Mouse (Mus musculus) right cerebral cortex, postnatal 25 days (tissue): ENCODE results near the gene Ublcp1.
"Not testable (repeated sequence)": the region's sequence is repeated elsewhere in the genome, so short reads cannot be mapped to it uniquely, and the experiment has no call there.

ENCODE experiments used
- DNase-seq: peaks from one replicate; pipeline ENCODE4 v3.0.0; 2022

Ublcp1 gene

DNA sequence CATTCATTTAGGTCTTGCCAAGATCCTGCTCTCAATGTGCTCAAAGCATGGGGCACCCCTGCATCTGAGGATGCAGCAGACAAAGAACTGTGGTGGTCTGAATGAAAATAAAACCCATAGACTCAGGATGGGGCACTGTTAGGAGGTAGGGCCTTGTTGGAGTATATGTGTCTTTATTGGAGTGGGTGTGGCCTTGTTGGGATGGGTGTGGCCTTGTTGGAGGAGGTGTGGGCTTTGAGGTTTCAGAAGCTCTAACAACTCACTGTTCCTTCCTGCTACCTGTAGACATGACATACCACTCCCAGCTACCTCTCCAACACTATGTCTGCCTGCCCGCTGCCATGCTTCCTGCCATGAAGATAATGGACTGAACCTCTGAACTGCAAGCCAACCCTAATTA is 18.8 kb upstream of the Ublcp1 start:
- no peak for DNase-seq

DNA sequence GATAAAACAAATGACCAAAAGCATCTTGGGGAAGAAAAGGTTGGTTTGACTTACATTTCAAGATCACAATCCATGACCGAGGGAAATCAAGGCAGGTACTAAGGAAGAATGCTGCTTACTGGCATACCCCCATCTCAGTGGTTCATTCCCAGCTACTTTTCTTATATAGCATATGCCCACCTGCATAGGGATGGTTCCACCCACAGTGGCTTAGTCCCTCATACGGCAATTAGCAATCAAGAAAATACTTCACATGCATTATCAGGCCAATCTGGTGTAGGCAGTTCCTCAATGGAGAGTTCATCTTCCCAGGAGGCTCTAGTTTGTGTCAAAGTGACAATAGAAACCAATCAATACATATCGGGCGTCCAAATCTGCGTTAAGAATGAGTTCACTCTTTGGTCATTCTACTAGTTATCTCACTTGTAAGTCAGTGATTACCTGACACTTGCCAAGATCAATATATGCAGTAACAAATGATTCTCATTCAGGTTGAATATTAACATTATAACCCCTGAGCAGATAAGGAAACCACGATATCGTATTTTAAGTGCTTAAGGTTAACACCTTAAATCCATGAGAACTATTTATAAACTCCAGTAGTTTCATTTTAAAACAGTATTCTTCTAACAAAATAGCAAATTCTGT is 14.9 kb upstream of the Ublcp1 start:
- no peak for DNase-seq

DNA sequence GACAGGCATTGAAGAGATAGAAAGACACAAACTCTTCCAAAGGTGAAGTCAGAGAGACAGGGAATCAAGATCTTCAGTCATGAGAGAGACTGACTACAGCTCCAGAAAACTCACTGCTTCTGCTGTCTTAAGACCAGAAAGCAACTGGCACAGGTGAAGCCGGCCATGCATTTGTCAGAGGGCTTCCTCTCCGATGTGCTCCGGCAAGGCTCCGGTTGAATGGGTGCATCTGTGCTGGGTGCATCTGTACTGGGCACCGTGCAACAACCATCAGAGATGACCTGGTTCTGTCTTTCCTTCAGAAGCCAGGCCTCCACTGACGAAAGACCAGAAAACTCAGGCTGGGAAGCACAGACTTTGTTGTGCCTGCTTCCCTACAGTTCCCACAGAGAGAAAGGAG is 9.9 kb upstream of the Ublcp1 start:
- no peak for DNase-seq

DNA sequence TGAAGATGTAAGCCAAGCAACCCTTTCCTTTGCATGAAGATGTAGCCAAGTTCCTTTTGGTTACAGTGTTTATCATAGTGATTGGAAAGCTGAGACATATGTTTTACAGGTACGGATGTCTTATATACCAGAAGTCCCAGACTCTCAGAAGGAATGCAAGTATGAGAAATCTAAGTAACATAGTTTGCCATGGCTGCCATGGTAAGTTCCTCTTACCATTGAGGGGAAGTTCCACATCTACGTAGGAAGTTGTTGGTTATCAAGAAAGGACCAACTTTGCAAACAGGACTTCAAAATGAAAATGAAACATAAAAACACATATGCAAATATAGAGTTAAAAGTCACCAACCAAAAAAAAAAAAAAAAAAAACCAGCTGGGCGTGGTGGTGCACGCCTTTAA is 8.1 kb upstream of the Ublcp1 start:
- no peak for DNase-seq

DNA sequence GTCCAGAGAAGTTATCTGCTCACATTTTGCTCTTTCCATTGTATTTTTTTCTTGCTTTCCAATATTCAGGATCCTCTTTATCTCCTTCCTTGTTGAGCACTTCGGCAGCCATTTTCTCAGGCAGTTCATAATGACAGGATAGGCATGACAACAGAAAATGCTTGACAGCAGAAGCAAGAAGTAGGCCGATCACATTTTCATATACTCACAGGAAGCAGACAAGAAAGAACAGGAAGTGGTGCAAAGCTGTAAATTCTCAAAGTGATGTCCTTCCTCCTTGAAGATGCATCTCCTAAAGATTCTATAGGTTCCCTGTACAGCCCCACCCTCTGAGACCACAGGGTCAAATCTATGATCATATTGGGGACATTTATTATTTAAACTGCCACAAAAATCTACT is 6.1 kb upstream of the Ublcp1 start:
- no peak for DNase-seq

DNA sequence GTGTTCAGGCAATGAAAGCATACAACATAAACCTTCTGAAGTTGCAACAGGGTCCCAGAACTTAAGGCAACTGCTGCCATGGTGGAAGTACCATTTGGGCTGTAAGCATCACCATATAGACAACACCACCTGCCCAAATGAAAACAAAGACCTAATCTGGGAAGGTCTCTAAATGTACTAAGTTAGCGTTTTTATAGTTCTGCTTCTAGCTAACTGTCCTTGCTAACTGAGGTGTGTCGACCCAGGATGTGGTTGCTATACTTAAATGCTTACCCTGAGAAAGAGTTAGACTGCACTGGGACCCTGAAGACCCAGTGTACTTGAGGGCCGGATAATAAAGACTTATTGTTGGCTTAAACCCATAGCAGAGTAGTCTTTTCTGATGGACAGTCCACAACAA is 5.2 kb upstream of the Ublcp1 start:
- DNase-seq, result no peak

DNA sequence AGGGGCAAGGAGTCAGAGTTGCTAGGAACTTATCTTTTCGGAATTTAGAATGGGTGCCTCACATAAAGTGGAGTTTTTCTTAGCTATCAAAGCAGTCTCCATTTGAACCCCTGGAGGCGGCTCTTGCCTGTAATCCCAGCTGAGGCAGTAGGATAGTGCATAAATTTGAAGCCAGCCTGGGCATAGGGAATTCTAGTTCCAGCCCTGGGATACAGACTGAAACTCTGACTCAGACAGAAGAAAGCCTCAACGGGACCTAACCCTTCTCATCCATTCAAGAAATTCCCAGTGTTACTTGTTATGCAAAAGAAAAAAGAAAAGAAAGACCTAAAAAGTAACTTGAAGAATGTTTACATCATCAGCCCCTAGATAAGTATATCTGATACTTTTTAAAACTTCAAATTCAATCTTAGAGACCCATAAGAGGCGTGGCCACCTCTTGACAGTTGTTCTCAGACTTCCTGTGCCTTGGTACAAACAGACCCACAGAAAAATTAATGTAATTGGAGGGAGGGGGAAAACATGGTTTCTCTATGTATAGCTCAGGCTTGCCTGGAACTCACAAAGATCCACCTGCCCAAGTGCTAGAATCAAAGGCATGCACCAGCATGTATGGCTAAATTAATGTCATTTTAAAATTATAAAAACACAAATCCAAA is 1.2 kb upstream of the Ublcp1 start:
- no peak for DNase-seq

DNA sequence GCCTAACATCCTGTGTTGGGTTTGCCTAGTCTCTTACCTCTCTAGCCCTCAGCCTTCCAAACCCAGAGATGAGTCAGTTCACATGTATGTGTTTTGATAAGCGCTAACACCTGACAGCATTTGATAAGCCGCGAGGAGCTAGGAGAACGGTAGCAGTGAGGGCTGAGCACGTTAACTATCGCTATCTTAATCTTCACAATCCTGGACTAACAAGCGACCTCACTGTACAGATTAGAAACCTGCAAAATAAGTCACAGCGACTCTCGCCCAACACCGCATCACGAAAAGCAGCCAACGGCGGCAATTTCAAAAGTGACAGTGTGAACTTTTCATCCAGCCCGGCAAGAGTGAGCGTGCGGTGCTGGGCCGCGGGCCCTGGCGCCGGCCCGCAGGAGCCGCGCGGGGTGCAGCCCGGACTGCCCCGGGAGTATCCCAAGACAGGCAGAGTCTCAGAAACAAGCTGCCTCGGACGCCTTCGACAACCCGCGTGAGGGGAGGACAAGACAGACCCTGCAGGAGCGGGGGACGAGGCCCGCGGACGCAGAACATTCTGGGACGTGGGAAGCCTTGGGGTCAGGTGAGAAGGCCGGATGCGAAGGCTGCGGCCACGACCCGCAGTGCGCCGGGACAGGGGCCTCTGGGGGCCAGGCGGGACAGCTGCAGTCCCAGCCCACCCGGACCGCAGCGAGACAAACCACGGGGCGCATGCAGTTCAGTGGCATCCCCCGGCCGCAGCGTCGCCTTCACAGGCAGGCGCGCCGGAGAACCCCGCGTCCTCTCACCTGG is 459 bp downstream of the Ublcp1 start:
- DNase-seq, result no peak

DNA sequence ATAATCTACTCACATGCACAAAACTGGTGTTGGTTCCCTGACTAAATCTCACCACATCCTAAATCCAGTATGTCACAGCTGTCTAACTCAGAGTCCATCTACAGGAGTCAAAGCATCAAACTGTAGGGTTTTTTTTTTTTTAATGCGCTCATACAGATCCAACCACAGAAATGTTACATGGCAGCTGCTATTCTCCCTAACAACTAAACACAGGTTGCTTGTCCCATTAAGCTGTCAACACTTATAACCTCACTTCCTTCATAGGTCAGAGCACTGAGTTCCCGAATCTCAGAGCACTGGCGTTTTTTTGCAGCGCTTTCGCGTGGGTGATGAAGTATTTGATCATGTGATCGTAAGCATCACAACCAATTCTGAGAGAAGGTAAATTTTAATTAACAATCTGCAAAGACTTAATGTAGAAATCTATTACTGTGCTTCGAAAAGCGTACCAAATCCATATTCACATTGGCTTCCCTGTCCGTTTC is 1.9 kb downstream of the Ublcp1 start:
- no peak for DNase-seq

DNA sequence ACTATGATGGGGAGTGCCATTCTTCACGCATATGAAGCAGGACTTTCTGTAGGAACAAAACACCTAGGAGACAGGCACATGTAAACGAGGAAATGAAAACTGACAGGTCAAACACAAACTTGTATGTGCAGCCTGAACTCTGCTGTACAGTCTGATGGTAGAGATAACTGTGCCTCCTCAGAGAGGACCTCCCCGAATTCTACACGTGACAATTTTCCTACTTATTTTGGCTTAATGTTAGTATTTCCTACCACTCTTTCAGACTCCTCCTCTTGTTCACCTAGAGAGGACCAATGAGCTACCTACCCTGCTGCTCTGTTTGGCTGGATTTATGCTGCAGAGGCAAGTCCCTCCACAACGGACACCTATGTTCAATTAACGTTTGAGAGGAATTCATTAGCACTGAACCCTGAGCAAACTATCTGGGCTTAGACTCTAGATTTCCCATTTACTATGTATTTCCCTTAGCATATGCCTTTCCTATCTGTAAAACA is 3.3 kb downstream of the Ublcp1 start:
- no peak for DNase-seq

DNA sequence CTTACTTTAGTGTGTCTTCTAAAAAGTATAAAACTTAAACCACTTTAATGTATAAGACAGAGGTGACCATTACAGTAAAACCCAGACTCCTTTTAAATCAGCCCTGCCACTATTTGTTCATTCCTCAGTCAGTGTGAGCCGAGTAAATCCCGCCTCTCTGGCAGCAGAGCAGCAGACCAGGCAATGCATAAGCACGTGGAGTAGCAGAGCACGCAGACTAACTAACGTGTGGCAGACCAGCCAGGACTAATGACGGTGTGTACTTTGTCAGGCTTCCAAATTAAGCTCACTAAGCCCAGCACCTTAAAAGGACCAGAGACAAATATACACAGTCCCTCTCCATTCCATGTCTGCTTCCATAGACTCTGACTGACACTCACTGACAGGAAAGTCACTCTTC is 8.8 kb downstream of the Ublcp1 start:
- no peak for DNase-seq

DNA sequence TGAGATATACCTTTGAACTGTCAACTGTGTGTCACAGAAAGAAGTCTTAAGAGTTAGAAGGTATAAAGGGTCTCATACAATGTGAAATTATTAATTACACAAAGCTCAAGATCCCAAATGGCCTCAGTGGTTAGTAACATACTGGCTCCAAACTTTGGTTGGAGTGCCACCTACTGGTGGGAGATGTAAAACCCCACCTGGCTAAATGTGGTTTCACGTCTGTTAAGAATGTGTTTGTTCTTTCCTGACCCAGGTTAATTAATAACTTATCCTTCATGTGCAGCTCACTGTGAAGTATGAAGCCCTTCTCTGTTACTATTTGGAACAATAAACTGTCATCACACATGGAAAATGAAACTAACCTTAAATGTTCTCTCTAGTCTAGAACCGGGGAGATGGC is 16.9 kb downstream of the Ublcp1 start:
- DNase-seq, result peak; percentile 35

DNA sequence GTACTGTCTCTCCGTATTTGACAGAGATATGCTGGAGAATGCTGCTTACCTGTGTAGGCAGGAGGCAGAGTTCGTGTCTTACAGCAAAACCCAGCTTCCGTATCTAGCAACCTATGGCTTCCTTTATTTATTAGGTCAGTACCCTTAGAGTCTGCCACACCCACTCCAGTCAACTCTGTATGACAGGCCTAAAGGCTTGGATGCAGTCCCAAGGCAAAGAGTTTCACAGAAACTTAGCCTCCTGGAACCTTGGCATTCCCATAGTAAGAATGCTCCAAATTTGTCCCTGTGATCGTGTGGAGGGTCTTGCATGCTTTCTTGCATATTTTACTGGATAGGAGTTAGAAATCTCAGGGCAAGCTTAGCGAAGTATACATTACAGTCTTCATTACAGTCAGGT is 18.3 kb downstream of the Ublcp1 start:
- not testable (repeated sequence) for DNase-seq

DNA sequence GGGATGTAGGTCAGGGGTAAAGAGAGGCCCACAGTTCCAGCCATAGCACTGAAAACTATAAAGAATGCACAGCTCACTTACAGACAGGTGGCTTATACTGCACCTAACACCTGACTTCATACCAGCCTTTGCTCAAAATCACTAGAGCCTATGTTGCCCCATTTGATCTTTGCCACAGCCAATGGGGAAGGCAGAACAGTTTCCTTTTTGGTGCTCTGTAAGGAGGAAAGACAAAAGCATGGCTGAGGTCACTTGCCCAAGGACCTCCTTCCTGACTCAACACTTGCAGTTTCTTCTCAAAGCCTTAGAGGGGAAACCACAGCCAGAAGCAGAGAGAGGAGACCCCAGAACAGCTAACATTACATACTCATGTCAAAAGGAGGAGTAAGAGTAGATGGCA is 19.3 kb downstream of the Ublcp1 start:
- no peak for DNase-seq

DNA sequence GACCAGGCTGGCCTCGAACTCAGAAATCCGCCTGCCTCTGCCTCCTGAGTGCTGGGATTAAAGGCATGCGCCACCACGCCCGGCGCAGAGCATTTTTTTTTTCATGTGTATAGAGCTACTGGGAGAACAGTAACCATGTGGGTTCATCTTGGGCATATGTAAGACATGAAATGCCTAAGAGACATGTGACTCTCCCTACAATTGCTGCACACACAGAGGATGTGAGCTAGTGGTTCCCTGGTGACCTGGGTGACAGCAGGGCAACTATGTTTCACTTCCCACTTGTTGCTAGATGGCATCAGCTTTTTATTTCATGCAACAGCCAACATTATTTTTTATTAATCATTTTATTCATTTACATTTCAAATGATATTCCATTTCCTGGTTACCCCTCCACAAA is 32.5 kb downstream of the Ublcp1 start:
- no peak for DNase-seq

DNA sequence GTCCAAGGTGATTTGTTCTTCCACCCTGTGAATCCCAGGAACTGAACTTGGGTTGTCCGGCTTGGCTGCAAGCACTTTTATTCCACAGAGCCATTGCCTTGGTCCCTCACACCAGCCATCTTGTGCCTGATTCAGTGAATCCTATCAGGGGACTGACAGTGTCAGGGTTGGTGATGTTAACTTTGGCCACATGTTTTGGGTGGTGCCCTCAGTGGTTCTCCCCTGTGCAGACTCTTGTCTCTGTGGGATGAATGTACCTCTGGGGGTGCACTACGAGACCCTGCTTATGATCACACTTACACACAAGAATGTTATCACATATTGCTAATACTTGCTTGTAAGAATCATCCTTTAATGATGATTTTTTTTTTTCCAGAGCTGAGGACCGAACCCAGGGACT is 40.3 kb downstream of the Ublcp1 start:
- DNase-seq, result no peak

DNA sequence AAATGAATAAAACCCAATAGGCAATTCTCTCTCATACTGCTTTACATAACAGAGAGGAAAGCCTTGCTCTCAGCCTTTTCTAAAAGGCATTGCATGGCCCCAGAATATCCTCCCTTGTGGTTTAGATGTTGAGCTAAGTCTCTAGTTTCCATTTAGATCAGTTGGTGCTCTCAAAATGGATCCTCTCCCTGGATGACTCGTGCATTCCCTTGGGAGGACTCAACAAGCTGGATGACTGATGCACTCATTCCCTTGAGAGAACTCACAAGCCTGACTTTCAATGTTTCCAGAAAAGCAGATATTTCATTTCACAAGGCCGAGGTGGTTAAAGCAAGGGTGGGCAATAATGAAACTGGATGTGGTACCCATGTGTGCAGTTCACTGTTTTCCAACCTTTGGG is 42.3 kb downstream of the Ublcp1 start:
- no peak for DNase-seq

DNA sequence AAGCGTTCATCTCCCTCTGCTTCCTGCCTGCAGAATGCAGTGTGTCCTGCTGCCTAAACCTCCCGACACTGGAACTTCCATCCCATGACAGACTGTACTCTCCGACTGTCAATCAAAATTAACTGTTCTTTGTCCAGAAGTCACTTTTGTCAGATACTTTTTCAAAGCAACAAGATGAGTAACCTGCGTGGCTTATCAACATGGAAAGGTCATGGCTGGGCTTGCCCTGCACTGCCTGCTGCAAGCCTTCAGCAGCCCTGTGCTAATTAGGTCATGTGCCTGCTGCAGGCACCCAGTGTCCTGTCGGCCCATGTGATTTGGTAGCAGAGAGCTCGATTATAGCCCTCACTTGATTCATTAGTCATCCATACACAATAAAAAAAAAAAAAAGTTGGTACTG is 44.7 kb downstream of the Ublcp1 start:
- DNase-seq, result no peak

DNA sequence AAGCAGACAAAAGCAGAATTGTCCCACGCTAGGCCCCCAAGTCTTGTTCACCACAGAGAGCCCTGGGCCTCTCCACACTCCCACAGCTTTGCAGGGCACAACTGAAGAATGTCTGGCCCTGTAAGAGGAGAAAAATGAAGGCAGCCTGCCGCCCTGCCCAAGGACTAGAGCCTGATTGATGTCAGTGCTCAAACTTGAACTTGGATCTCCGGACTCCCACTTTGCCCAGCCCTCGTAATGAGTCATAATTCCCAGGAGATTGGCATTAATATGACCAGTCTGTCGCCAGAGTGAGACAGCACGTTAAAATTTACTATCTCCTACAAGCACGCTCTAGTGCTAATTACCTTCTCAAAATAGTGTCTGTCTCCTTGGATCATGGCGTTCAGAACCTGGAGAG is 45.3 kb downstream of the Ublcp1 start:
- DNase-seq, result no peak

DNA sequence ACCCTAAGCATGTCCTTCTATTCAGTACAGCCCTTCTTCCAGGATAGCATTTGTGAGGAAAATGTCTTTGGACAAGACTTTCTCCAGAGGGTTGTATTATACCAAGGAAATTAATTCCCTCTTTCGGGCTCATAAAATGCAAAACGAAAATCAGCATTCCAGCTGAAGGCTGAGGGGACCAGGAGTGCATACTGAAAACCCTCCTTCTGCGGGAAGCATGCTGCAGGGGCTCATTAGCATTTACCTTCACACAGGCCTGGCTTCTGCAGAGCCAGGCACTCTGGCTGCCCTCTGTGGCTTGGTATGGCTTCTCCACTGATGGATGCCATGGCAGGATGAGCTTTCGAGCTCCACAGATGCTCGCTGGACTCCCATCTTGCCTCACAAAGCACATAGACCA is 46.3 kb downstream of the Ublcp1 start:
- DNase-seq, result no peak

DNA sequence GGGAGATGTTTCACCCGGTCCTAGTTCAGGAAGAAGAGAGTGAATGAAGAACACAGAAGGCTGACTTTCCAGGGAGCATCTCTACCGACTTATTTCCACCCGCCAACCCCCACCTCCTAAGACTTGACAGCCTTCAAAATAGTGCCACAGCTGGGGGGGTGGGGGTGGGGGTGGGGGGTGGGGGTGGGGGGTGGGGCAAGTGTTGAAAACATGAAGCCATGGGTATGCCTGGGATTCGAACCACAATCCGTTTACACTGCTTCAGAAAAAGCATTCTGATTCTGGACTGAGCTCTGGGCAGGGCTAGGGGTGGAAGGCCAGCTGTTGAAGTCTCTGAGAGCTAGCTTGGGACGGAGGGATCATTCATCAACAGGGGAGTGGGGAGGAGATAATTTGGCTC is 47.0 kb downstream of the Ublcp1 start:
- DNase-seq, result no peak

DNA sequence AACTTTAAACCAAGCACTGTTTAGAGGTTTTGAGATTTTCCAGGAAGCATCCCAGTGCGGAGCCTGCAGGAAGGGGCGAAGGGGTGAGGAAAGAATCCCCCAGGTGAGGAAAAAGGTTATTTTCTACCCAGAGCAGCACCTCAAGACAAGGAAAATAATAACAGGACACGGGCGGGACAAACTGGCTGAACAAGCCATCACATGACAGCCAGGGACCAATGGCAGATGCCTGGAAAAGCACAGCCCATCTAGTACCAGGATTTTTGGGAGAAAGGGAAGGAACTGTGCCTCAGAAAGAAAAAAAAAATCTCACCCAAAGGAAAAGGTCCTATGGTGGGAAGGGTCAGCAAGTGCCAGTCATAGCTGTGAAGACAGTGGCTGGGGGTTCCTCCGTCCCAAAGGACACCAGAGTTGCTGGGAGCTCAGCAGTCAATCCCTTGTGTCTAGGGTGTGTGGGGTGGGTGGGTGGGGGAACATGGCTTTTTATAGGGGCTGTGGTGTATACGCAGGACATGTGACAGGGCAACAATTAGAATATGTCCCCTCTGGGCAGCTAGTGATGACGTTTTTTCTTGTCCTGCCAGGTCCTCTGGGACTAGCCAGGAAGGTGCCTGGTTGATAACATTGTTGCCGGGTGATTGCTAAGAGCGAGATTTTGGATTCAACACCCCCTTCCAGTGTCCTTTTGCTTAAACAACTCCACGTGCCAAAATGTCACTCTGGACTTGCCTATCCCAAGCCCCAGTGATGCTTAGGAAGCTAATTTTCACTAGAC is 47.8 kb downstream of the Ublcp1 start:
- no peak for DNase-seq

DNA sequence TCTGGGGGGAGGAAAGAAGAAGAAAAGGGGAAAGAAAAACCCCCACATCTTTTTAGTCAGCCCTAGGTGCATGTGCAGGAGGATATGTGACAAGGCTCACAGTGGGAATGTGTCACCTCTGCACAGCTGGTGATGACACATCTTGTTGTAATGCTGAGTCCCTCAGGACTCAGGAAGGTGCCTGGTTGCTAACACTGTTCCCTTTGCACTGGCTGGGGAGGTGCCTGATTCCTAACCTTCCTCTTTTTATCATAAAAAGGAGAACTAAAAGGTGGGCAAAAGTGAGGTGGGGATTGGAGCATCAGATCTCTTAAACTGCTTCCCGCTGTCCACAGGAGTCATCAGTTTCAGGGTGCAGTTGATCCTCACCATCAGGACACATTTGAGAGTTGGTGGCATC is 52.9 kb downstream of the Ublcp1 start:
- no peak for DNase-seq
